Mouse (Mus musculus) 3T3-L1 (cell line): ENCODE results near the gene Jazf1.

Experiments used
- DNase-seq: peaks from one replicate; pipeline ENCODE4 v3.0.0-alpha.2; 2015; ENCODE audit warnings: low read depth, low spot score

Gene Jazf1

DNA sequence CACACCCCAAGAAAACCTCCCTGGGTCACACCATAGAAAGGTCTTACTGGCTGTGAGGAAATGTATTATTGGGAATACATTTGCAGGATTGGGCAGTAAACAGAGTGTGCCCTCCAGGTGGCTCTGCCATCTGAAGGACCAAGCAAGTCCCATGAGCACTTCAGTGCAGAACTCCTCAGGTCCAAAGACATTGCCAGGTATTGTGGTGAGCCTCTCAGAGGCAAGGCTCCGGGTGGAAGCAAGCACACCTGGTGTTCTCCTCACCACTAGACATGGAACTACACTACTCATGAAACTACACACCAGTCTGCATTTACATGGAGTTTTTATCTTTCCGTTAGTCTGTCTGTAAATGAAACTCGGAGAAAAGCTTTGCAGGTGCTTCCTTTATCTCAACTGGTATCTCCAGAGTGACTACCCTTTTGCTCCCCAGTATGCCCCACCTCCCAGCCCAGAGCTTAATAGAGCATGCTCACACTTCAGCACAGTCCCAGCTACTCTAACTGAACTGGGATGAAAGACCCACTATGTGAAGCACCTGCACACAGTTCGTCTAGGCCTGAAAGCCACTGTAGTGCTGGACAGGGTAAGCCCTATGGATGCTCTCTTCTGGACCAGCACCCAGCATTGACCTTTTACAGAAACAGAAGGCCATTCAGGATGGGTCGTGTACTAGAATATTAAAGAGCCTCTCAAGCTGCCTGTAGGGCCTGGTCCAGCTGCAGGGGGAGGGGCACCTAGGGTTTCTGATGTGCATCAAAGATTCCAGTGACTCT is 156.1 kb downstream of the Jazf1 start:
- DNase-seq, result no peak

GRCm38 (mm10) chr6:52906801-52907200 is 161.6 kb downstream of the Jazf1 start:
- no peak for DNase-seq

- DNase-seq, result no peak
Observed at GRCm38 (mm10) chr6:52905100-52905499, 163.3 kb downstream of the Jazf1 start.

DNA sequence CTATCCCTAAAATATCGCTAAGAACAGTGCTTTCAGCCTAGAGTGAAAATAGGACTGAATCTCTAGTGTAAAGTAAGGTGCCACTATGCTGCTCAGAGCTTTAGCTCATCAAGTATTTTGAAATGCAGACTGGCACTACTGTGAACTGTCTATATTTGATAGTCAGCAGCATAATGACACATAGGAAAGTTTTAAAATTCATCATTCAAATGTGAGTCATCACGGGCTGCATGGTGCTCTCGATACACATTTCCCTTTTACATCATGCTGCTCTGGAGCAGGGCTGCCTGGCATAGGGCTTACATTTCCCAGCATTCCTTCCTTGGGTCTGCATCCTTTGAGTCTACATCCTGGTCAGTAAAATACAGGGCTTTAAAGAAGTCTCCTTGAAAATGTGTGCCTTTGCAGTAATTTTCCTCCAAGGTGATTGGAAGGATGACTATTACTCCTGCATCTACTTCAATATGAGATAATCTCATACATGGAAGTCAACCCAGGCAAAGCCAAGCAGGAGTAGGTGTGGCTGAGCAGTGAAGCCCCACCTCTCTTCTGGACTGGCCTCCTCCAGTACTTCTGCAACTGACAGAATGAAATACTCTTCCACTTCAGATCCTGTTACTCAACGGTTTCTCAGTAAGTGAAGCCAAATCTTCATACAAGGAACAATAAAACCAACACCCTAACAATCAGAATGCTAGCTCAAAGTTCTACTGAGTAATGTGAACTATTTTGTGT is 165.0 kb downstream of the Jazf1 start:
- peak; percentile 76 for DNase-seq

DNA sequence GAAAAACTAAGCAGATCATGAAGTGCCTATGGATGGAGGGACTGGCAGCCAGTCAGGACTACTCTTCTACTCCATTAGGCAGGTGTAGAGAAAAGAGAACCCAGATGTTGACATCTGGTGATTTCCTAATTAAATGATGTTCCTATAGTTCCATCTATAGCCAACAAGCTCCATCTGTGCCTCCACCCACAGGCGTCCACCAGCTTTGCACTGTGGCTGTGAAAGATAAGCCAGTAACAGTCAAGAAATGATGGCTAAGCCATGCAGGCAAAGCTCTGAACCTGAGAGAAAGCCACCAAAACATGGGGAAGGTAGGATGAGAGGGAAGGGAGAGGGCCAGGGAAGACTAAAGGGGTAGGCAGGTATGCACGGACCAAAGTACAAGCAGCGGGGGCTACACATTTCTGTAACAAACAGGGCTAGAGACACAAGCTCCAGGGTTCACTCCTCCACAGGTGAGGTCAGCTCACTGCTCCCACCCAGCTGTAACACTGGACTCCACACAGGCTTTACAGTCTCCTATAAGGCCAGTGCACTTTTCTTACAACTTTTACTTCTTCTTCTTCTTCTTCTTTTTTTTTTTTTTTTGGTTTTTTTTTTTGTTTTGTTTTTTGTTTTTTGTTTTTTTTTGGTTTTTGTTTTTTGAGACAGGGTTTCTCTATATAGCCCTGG is 168.7 kb downstream of the Jazf1 start:
- DNase-seq, result no peak

GRCm38 (mm10) chr6:52895075-52895474 is 173.4 kb downstream of the Jazf1 start:
- DNase-seq, result no peak

- DNase-seq, result no peak
Observed at GRCm38 (mm10) chr6:52894501-52894823, 174.0 kb downstream of the Jazf1 start.

DNA sequence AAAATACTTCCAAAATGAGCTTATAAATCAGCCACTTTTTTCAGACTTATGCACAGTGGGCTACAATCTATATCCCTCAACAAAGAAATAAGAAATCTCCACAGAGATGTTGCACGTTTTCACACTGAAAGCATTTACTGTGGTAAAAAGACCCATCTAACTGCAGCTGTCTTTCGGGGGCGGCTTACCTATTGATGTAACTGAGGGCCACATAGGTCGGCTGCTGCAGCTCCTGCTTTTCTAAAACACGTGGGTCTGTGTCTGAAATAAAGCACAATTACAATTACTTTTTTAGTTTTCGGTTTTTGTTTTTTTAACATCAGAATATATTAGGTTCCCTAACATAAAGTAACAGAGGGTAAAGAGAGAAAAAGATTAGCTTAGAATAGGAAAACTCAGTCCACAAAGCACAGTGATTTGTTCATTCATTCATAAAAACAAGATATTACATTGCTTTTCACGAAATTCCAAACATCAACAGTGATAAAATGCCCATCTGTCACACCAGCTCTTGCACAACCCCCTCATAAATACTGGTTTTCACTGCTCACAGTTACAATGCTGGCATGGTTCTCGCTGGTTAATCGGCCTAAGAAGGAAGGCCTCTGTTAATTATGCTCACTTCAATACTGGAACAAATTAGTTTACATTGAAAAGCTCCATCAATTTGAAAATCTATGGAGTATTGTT is 174.5 kb downstream of the Jazf1 start:
- no peak for DNase-seq

- DNase-seq, result no peak
Observed at GRCm38 (mm10) chr6:52892978-52893377, 175.5 kb downstream of the Jazf1 start.

DNA sequence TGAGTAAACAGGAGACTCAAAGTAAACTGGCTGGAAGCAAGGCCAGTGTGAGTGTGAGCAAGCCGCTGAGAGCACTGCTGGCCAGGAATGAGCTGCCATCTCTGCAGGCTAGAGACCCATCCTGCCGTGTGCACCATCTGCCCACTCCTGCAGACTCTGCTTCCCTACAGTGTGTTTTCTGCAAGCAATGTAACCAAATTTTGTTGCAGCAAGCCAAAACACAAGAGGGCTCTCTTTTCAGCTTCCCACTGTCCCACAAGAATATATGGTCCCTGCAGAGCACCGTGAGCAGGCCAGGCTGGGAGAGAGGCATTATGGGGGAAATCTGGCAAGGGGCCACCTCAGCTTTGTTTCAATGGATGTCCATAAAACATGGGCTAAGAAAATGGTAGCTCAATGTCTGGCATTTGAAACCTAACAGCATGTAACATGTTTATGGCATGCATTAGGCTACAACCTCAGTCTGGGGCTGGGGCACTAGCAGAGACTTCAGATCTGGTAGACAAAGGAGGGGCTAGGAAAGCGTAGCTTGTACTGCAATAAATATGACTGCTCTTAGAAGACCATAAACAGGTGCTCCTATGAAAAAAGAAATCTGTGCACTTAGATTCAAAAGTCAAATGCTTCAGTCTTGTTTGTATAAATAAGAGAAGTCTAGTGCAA is 180.8 kb downstream of the Jazf1 start:
- DNase-seq, result no peak

- DNase-seq, result no peak
Observed at GRCm38 (mm10) chr6:52883773-52884172, 184.7 kb downstream of the Jazf1 start.

DNA sequence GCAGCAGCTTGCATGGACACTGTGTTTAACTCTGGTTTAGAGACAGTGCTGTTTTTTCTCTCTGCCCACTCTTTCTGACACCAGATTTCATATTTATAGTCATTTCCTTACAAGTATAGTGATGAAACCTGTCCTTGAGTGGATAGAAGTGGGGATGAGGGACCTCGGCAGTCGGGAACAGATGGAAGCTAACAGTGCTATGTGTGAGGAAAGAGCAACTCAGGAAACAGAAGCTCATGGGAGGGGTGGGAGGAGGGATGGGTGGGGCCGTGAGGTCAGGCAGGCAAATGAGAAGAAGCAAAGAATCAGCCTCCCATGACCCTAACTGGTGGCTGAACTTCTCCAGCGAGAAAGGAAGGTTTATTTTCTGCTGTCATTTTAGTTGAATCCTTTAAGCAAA is 191.3 kb downstream of the Jazf1 start:
- no peak for DNase-seq

DNA sequence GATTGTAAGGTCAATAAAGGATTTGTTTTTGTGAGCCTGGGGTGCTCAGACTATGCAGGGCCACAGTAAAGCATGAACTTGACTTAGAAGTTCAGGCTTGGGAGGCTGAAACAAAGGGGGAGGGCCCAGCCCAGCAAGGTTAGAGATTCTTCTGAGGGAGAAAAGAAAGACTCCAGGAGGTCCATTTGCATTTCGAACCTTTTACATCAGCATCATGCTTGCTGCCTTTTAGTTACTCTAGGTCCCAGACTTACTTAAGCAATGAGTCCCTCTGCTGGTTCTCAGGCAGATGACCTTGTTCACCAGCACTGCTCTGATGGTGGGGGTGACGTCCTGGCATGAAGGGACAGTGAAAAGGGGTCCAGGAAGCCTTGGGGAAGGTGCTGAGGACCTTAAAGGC is 197.1 kb downstream of the Jazf1 start:
- DNase-seq, result no peak

DNA sequence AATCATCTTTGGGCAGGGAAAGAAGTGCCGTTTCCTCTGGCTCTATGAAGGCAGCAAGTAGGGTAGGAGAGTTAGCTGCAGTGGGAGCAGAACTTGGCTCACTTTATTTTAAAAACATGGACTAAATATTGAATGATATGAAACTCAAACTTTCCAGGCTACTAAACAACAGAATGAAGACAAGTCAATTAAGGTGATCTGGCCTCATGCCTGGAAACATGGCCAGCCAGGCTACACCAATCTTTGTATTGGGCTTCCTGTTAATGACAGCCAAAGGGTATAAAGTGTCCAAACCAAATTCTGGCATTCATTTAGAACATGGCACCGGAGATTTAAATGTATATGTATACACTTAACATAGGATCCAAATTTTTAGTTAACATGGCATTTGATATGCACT is 199.2 kb downstream of the Jazf1 start:
- DNase-seq, result no peak

GRCm38 (mm10) chr6:52868352-52868751 is 200.1 kb downstream of the Jazf1 start:
- DNase-seq, result no peak

- DNase-seq, result peak; percentile 81
Observed at GRCm38 (mm10) chr6:52861928-52862327, 206.5 kb downstream of the Jazf1 start.

- peak; percentile 29 for DNase-seq
Observed at GRCm38 (mm10) chr6:52861186-52861820, 207.1 kb downstream of the Jazf1 start.

GRCm38 (mm10) chr6:52860713-52861112 is 207.7 kb downstream of the Jazf1 start:
- DNase-seq, result peak; percentile 72

GRCm38 (mm10) chr6:52858911-52859431 is 209.5 kb downstream of the Jazf1 start:
- no peak for DNase-seq

- DNase-seq, result no peak
Observed at GRCm38 (mm10) chr6:52852404-52853107, 215.9 kb downstream of the Jazf1 start.
